Mouse (Mus musculus): Measurements from ENCODE around the gene Dennd2c.

- TF ChIP-seq CTCF (IDR thresholded peaks at IDR 0.05; ENCODE audit: extremely low read depth, insufficient read length, insufficient replicate concordance, low read depth, low read length) (no peak), POLR2A (IDR thresholded peaks at IDR 0.05; ENCODE audit: low read depth, low read length) (no peak)
Measured at GRCm38 (mm10) chr3:103148941-103149340, 46.5 kb downstream of the Dennd2c start.

Data from small intestine, adult 2 months (tissue).